Mouse (Mus musculus) heart, postnatal 36 days (tissue): ENCODE measurements around the gene Nr1h2. TPM values are rescaled to one million over a fixed set of nuclear protein-coding genes. Genes with fewer than 3 reads are reported as not detected.

ENCODE experiments used
- DNase-seq, 2 experiments: peaks; one replicate each; pipeline ENCODE4 v3.0.0; 2021 to 2022
- intact Hi-C: fragments of 180-260 bp; cut with DNase I; formaldehyde crosslinking; loops from one replicate; pipeline ENCODE4 v1.15.1; 2025
- total RNA-seq, 2 experiments: library from RNA; stranded (reverse); gene quantifications; 2 replicates each; pipeline ENCODE4 v1.2.3; 2021

Nr1h2 gene
- total RNA-seq, 2 experiments from 2014 or later: 48.2 to 50.8 TPM

- intact Hi-C loops: loop anchor here (5.0 kb wide), 2 partner anchors 290 to 305 kb away; partner anchors contain the start of genes 1700028J19Rik, 2410002F23Rik and Gm15517
- no peak for DNase-seq
These were observed 1.4 kb downstream of the Nr1h2 start for GRCm38 (mm10) chr7:44552141-44552908.

DNA sequence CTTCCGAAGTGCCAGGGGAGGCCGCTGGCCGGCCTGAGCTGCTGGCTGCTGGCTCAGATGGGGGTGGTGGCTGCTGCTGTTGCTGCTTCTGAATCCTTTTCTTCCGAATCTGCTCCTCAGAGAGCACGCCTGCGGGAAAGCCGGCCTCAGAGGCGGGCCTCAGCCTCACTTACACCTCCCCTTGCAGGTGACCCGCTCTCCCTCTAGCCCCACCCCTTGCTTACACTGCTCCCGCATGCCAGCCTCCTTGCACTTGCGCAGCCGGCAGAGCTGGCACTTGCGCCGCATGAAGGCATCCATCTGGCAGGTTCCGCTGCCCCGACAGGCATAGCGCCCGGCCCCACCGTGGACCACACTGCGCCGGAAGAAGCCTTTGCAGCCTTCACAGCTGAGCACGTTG is 2.0 kb downstream of the Nr1h2 start:
- no peak for DNase-seq
- intact Hi-C loops: loop anchor here (5.0 kb wide), 2 partner anchors 289 to 304 kb away; partner anchors contain the start of genes 1700028J19Rik, 2410002F23Rik and Gm15517

- intact Hi-C loops: loop anchor here (5.0 kb wide), 2 partner anchors 289 to 304 kb away; partner anchors contain the start of genes 1700028J19Rik, 2410002F23Rik and Gm15517
- no peak for DNase-seq
These were observed 2.5 kb downstream of the Nr1h2 start for GRCm38 (mm10) chr7:44551301-44551700.

DNA sequence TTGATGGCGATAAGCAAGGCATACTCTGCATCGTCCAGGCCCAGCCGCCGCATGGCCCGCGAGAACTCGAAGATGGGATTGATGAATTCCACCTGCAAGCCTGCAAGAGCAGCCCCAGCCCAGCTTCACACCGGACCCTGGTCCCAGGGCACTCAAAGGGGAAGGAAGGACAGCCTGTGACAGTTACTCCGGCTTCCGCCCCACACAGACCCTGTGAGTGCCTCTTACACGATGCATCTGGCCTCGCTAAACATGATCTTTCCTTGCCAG is 3.4 kb downstream of the Nr1h2 start:
- intact Hi-C loops: loop anchor here (1.0 to 5.0 kb wide), 3 partner anchors 49 to 303 kb away; partner anchors contain the start of genes 1700028J19Rik, 2410002F23Rik and Gm15517
- DNase-seq: no peak

GRCm38 (mm10) chr7:44549621-44550408 is 3.9 kb downstream of the Nr1h2 start:
- intact Hi-C loops: loop anchor here (1.0 to 5.0 kb wide), 4 partner anchors 27 to 303 kb away; partner anchors contain the start of genes 1700028J19Rik, 2410002F23Rik and Gm15517
- no peak for DNase-seq

- intact Hi-C loops: loop anchor here (1.0 kb wide), 1 partner anchor 25 kb away; no protein-coding TSS in a partner anchor
- DNase-seq: peak; percentile 99 to 100
These were observed 5.2 kb downstream of the Nr1h2 start, which contains the start of gene Pold1 for GRCm38 (mm10) chr7:44548497-44549087. Pold1 (minus strand) TSS chr7:44548849.

GRCm38 (mm10) chr7:44547725-44548124 is 6.0 kb downstream of the Nr1h2 start:
- DNase-seq: no peak
- intact Hi-C loops: no loop called here

GRCm38 (mm10) chr7:44547041-44547440 is 6.7 kb downstream of the Nr1h2 start:
- DNase-seq: no peak

DNA sequence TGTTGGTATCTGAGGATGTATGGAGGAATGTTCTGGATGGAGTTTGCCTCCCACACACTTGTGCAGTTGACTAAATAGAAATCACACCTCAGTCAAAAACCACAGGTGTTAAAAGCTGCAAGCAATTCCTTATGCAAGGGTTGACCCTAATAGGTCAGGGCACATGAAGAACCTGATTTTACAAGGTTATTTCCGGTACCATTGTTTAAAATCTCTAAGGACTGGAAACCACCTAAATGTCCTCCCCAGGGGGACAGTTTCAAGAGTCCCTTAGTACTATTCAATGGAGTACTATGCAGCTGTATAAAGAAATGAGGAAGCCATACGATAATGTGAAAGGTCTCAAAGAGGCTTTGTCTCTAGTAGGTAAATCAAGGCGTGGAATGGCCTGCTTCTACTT is 7.5 kb downstream of the Nr1h2 start:
- DNase-seq: no peak
- intact Hi-C loops: no loop called here

More at GRCm38 (mm10) chr7:44547041-44547440, 6.7 kb downstream of the Nr1h2 start:
- intact Hi-C loops: no loop called here

DNA sequence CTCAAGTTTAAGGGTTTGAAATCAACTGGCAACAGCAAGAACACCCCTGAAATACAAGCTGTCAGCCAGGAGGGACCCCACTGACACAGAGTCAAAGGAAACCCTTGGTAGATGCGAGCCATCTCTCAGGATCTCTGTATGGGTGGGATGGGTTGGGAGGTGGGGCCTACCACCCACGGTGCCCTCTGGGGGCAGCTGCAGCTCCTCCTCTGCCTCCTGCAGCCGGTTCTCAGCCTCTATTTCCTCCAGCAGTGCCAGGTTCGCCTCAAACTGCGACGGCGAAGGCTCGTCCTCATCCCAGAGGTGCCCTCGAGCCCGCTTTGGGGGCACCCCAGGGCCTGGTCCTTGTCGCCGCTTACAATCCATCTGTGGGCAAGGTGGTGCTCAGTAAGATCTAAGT is 10.7 kb downstream of the Nr1h2 start:
- no peak for DNase-seq
- intact Hi-C loops: loop anchor here (2.0 kb wide), 1 partner anchor 14 kb away; no protein-coding TSS in a partner anchor

- intact Hi-C loops: loop anchor here (2.0 kb wide), 1 partner anchor 14 kb away; no protein-coding TSS in a partner anchor
- DNase-seq: no peak
These were observed 11.2 kb downstream of the Nr1h2 start for GRCm38 (mm10) chr7:44542555-44542954.

DNA sequence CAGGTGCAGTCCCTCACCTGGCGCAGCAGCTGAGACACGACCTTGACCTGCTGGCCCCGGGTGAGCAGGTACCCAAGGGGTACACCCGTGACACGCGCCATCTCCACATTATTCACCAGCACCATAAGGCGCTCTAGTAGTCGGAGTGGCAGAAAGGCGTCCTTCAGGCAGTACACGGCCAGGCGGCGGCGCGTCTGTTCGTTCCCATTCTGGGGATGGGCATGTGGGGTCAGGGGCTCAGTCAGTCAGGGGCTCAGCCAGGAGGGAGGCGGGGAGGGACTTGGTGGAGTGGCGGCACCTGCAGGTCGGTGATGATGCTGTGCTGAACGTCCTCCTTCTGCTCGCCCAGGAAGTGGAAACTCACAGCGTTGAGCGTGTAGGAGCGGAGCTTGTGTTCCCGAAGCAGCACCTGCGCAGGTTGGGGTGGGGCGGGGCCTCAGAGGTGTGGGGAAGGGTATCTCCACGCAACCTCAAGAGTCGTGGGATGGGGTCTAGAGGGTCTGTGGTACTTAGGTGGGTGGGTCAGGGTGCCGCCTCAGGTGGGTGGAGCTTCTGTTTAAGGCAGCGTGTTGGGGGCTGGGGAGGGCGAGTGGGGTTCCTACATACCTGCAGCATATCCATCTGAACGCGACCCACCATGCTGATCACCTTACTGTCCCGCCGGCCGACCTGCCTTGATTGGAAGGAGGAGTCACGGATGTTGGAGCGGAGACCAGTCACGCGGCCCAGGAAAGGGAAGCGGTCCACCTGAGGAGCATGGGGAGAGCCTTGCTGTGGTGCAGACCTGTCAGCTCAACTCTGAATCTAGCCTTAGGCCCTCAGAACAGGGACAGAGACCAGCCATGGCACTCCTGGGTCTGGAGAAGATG is 14.8 kb downstream of the Nr1h2 start:
- intact Hi-C loops: no loop called here

DNA sequence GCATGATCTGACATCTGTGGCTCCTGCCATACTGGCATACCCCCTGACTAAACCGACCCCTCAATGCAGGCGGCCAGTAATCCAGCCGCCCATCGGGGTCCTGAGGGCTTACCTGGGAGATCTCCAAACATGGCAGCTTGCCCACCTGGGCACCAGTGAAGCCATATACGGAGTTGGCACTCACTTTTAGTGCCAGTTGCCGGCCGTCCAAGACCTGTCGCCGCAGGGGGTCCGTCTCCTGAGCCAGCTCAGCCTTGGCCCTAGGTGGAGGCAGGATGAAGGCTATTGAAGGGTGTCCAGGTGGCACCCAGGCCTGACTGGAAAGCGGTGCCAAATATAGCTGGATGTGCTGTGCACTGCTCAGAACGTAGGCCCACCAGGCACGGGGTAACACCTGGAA is 16.3 kb downstream of the Nr1h2 start:
- intact Hi-C loops: no loop called here
- DNase-seq: no peak

More for the DNA sequence above, 14.8 kb downstream of the Nr1h2 start:
- DNase-seq: no peak

- DNase-seq: no peak
These were observed 16.7 kb downstream of the Nr1h2 start for GRCm38 (mm10) chr7:44537009-44537408.

DNA sequence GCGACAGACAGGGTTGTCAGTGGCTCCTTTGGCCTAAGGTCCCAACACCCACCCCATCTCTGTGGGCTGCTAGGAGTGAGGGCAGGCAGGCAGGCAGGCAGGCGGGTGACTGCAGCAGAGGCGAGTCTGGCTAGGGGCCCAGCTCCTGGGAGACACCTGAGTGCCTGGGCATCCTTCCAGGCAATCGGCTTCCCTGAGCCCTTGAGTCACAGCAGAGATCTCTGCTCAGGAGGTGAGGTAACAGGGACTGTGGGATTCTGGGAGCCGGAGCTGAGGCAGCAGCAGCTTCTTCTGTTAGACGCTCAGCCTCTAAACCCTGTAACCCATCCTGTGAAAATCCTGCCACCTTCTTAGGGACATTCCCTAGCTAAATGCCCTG is 17.2 kb downstream of the Nr1h2 start:
- intact Hi-C loops: no loop called here
- no peak for DNase-seq

More at GRCm38 (mm10) chr7:44537009-44537408, 16.7 kb downstream of the Nr1h2 start:
- intact Hi-C loops: no loop called here

DNA sequence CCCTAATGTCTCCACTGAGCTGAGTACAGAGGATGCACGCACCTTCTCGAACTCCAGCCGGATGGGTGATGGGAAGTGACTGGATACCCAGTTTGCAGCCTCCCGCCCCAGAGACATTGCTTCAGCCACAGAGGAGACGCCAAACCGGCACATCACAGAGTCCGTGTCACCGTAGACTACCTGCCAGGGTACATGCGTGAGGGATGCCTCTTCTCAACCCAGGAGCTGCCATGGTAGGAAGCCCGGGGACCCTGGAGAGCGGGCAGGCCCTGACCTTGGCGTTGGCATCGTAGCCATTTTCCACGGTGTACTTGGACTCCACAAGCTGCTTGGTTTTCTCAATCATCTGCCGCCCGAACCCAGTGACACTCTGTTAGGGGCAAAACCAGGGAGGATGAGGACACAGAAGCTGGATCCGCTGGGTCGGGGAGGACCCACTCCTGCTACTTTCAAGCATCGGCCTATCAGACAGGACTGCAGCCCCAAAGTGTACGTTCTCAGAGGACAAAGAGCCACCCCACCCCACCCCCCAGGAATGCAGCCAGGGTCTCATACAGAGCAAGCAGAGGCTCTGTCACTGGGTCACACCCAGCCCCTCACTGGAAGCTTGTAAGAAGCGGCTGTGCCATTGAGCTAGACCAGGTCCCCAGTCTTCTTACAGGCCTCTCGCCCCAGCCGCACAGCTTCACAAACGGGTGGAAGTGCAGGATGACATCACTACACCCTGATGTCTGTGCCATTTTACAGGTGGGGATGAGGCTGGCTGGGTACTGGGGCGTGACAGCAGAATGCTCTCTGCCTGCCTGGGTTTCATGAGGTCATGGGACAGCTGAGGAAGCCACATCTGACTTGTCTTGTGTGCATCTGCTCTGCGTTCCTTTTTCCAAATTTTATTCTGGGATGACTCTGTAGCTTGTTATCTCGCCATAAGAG is 17.8 kb downstream of the Nr1h2 start:
- intact Hi-C loops: no loop called here
- no peak for DNase-seq

DNA sequence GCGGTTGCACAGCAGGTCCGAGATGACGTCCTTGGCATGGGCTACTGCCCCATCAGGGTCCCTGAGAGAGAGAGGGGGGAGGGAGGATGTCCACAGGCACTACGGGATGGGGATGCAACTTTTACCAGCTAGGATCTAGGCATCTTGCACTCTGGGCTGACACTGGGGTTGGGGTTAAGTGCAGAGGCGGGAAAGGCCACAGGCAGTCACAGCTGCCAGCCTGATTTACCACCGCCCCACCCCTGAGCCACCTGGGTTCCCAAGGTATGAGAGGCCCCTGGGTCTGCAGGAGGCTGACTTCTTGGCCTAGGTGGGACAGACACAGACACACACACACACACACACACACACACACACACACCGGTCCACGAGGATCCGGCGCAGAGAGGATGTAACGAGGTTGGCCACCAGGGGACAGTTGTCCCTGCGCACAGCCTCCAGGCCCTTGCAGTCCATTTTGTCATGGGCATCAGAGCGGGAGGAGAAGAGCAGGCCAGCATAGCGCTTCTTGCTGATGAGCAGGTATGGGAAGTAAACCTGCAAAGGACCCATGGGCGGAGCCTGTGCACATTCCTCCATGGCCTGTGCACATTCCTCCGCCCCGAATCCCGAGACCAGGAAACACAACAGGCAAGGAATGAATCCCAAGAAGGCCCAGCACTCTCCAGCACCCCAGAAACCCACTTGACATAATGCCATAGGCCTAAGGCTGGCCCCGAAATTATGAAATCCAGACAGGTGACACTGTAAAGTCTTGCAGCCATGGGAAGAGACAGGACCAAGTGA is 18.9 kb downstream of the Nr1h2 start:
- no peak for DNase-seq
- intact Hi-C loops: no loop called here

- DNase-seq: no peak
- intact Hi-C loops: no loop called here
These were observed 19.5 kb downstream of the Nr1h2 start for GRCm38 (mm10) chr7:44534242-44534641.
